Mouse (Mus musculus): ENCODE measurements around the gene Msto1.
"Not testable (repeated sequence)": the region's sequence is repeated elsewhere in the genome, so short reads cannot be mapped to it uniquely, and the experiment has no call there.

The Msto1 gene

GRCm38 (mm10) chr3:88913511-88914383 is at the start of gene Msto1:
TSS of gene Msto1 (minus strand) at chr3:88913999.
- peak; percentile 94 for DNase-seq

DNA sequence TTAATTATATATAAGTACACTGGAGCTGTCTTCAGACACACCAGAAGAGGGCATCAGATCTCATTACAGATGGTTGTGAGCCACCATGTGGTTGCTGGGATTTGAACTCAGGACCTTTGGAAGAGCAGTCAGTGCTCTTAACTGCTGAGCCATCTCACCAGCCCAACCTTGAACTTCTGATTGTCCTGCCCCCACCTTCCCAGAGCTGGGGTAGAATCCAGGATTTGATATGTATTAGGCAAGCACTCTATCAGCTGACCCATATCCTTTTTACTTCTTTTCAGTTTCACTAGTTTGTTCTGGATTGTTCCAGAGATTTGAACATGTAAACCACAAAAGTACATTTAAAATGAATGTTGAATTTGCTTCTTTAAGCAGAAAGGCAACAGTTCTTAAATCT is 49.4 kb upstream of the Msto1 start:
- not testable (repeated sequence) for DNase-seq

- DNase-seq: no peak
Measured at GRCm38 (mm10) chr3:88953736-88954135, 39.9 kb upstream of the Msto1 start.

DNA sequence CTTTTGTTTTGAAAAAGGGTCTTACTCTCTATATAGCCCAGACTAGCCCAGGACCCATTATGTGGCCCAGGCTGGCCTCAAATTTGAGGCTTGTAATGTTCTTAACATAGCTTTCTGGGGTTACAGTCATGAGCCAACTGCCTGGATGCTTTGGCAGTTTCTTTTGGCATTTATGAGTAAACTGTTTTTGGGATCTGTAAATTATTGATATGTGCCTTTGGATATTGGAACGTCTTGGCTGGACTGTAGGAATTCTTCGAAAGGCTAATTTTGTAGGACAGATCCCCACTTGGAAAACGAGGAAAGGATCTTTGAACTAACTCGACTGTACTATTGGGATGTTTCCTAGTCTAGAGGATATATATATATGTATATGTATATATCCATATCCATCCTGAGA is 39.4 kb upstream of the Msto1 start:
- no peak for DNase-seq

- DNase-seq: no peak
Measured at GRCm38 (mm10) chr3:88951327-88951800, 37.6 kb upstream of the Msto1 start.

GRCm38 (mm10) chr3:88950576-88951326 is 37.0 kb upstream of the Msto1 start, which contains the start of the genes Ash1l and Dap3:
TSS of gene Ash1l (plus strand) at chr3:88950622.
TSS of gene Dap3 (minus strand) at chr3:88951181.
- DNase-seq: peak; percentile 81

DNA sequence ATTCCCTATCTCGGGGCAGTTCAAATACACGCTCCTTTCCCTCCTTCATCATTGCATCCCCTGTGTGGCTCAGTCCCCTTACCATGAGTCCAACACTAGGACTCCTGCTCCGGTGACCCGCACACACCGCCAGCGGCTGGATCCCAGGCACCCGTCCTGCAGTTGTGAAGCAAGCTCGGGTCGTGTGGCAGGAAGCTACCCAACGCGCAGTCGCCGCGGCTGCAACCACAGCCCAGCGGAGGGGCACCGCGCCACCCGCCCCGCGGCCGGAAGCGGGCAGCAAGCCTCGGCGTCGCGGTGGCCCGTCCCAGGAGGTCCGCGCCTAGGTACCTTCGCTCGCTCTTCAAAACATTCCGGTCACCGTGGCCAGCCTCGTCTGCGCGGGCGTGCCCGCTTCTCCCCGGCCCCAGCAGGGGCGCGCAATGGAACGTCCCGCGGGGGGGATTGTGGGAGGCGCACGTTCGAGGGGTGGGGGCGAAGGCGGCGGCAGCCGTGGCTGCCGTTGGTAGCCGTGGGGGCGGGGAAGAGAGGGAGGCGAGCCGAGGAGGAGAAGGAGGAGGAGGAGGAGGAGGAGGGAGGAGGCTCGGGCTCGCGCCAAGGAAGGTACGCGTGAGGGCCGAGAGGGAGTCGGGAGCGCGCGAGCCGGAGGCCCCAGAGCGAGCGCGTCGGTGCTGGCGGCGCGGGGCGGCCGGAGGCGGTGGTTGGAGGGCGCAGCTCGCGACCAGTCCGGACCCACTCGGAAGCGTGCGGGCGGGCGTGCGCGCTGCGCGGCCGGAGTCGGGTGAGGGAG is 36.2 kb upstream of the Msto1 start:
- peak; percentile 95 for DNase-seq

GRCm38 (mm10) chr3:88944109-88944508 is 30.3 kb upstream of the Msto1 start:
- DNase-seq: no peak

DNA sequence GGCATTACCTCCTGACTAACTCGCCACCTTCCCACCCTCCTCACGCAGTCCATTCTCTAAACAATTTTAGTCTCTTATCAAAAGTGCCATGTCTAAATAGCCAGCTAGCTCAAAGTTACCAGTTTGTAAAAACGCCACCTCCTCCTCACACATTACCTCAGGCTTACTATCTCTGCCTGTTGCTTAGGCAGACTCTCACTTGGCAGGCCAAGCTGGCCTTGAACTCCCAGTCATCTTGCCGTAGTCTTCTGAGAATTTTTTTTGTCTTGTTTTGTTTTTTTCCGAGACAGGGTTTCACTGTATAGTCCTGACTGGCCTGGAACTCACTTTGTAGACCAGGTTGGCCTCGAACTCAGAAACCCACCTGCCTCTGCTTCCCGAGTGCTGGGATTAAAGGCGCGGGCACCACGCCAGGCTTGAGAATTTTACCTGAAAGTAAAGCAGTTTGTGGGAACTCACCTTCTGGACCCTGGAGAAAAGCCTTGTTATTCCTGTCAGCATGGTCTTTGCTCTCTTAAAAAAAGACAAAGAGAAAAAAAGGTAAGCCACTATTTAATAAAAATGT is 28.6 kb upstream of the Msto1 start:
- no peak for DNase-seq

- no peak for DNase-seq
Measured at GRCm38 (mm10) chr3:88939749-88940148, 25.9 kb upstream of the Msto1 start.

GRCm38 (mm10) chr3:88939071-88939470 is 25.3 kb upstream of the Msto1 start:
- no peak for DNase-seq

- DNase-seq: no peak
Measured at GRCm38 (mm10) chr3:88929501-88929900, 15.7 kb upstream of the Msto1 start.

DNA sequence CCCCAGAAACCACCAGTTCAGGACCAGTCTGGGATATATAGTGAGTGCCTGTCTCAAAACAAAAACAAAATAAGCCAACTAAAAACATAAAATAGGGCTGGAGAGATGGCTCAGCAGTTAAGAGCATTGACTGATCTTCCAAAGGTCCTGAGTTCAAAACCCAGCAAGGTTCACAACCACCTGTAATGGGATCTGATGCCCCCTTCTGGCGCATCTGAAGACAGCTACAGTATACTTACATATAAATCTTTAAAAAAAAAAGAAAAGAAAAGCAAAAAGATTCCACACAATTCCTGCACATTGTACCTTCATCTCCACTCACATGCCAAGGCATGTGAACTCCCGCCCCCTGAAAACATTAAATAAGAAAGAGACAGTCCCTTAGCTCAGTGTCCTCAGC is 11.9 kb upstream of the Msto1 start:
- no peak for DNase-seq

DNA sequence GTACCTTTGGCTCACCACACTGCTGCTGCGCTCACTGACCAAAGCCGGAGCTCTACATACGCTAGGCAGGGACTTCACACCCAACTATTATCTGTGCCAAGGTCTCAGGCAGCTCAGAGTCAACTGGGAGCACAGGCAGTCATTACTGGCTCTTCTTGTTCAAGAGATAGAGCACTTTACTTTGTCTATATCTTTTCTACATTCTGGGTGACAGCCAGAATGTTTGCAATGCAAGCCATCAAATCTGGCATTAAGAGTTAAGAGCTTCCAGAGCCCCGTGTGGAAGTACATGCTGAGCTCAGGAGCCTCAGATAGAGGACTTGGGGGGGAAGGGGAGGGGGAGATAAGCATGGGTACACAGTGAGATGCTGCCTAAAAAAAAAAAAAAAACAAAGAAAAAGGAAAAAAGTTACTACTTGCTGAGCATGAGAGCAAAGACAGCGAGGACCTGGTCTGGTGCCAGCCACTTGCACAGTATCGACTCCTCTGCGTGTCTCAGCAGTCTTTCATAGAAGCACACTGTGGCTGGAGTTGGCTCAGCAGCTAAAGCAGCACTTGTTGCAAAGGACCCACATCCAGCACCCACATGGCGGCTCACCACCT is 10.3 kb upstream of the Msto1 start:
- no peak for DNase-seq

GRCm38 (mm10) chr3:88921411-88921810 is 7.6 kb upstream of the Msto1 start:
- no peak for DNase-seq

GRCm38 (mm10) chr3:88918981-88919380 is 5.2 kb upstream of the Msto1 start:
- no peak for DNase-seq

- no peak for DNase-seq
Measured at GRCm38 (mm10) chr3:88914384-88914810, 598 bp upstream of the Msto1 start.

DNA sequence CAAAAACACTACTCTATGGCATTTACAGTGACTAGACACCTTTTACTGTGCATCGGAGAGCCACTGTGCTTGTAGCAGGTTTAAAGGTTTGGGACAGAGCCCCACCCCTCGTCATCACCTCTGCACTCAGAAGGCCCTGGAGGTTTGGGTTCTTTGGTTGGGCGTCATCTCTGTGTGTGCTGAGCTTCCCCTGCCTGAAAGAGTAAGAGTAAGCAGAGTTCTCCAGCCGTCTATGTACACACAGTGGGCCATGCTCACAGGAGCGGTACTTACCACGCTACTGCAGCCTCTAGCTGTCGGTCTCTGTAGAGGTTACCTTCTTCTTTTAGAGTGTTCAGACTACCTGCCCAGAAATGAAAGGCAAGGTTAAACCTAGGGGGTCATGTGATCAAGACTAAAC is 1.2 kb downstream of the Msto1 start:
- no peak for DNase-seq

GRCm38 (mm10) chr3:88906393-88907159 is 7.2 kb downstream of the Msto1 start:
- DNase-seq: no peak

GRCm38 (mm10) chr3:88905741-88906140 is 8.1 kb downstream of the Msto1 start:
- no peak for DNase-seq

DNA sequence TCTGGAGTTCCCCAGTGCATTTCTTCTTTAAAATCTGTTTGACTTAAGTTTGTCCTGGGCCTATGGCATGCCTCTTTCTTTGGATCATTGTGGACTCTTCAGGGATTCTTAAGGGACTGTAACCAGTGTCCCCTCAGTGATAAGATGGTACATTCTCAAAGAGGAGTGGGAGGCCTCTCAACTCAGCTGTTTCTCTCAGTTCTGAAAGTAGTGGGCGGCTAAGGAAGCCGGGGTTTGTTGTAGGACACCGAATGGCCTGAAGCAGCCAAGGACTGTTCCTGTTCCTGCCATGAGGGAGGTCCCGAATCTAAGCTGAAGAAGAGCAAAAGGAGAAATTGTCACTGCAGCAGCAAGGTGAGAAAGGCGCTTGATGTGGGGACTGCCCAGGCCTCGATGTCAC is 8.6 kb downstream of the Msto1 start:
- no peak for DNase-seq

Measured in liver (tissue).